Mouse (Mus musculus): Measurements from ENCODE around the gene Slc6a19. TPM values are rescaled to one million over a fixed set of nuclear protein-coding genes. Genes with fewer than 3 reads are reported as not detected.

Gene Slc6a19
- polyA plus RNA-seq, 1 experiment, result 0.44 TPM

DNA sequence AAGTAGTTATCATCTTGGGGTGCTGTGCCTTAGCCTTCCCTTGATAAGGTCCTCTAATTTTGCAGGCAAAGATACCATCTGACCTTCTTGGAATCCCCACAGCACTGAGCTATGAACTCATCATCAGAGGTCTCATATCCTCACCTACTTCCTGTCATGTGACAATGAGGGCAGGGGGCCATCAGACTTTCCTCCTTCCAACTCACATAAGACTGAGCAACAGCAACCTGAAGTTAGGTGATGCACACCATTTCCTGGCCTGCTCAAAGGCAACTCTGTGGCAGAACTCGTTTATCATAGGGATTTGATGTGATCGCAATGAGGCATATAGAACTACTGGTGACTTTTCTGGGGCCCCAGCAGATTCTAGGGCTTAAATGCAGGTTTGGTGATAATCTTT is 22.4 kb downstream of the Slc6a19 start:
- TF ChIP-seq E2F4 (IDR thresholded peaks at IDR 0.05; ENCODE audit: insufficient read depth), result no peak
- no peak for TF ChIP-seq TCF12 (IDR thresholded peaks at IDR 0.05; ENCODE audit: insufficient read depth, poor library complexity, severe bottlenecking)
- no peak for TF ChIP-seq CEBPB (IDR thresholded peaks at IDR 0.05; ENCODE audit: insufficient read depth, poor library complexity, severe bottlenecking)
- no peak for TF ChIP-seq MYOG (IDR thresholded peaks at IDR 0.05; ENCODE audit: control insufficient read depth in 1 of 3, insufficient read depth in 1 of 3, insufficient read length in 2 of 3, low read depth in 2 of 3)
- no peak for TF ChIP-seq SRF (IDR thresholded peaks at IDR 0.05; ENCODE audit: control insufficient read depth, insufficient read length, low read depth)
- TF ChIP-seq POLR2A (IDR thresholded peaks at IDR 0.05; ENCODE audit: insufficient read length, low read depth), result no peak
- TF ChIP-seq MYOD1 (IDR thresholded peaks at IDR 0.05; ENCODE audit: control insufficient read depth in 1 of 3, insufficient read length in 2 of 3, low read depth in 2 of 3), result no peak
- TF ChIP-seq TCF3 (IDR thresholded peaks at IDR 0.05; ENCODE audit: insufficient read length, low read depth), result no peak
- Histone ChIP-seq H3K36me3 (ENCODE audit: control insufficient read depth, insufficient read depth) (no peaks in the 10 kb centered on the region), H3ac (ENCODE audit: control insufficient read depth, insufficient read length) (no peak overlapping the region), H3K79me2 (ENCODE audit: control insufficient read depth, insufficient read depth) (no peaks in the 10 kb centered on the region), H3K27me3 (ENCODE audit: control insufficient read depth, insufficient read depth, insufficient read length) (no peaks in the 10 kb centered on the region), H3K4me3 (no peak overlapping the region), H3K4me2 (ENCODE audit: low read depth) (no peak overlapping the region)

DNA sequence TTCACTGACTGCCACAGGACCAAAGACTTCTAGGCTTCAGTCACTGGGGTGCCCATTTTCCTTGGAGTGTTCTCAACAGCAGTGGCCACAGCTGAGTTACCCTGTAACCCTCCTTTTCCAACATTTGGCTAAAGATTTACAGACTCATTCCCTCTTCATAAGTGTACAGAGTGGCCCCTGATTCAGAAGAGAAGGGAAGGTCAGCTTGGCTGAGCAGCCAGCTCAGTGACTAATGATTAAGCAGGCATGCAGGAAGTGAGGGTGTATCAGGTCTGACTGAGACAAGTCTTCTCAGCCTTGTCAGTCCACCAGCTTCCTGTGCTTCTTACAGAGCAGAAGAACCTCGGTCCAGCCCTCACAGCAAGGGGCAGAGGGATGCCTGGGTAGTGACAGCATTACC is 24.3 kb downstream of the Slc6a19 start:
- Histone ChIP-seq H3K79me2 (ENCODE audit: control insufficient read depth, insufficient read depth) (no peaks in the 10 kb centered on the region), H3K27me3 (ENCODE audit: control insufficient read depth, insufficient read depth, insufficient read length) (peaks cover 8% of the 10 kb centered on the region), H3ac (ENCODE audit: control insufficient read depth, insufficient read length) (no peak overlapping the region), H3K4me2 (ENCODE audit: low read depth) (no peak overlapping the region), H3K4me3 (no peak overlapping the region), H3K36me3 (ENCODE audit: control insufficient read depth, insufficient read depth) (no peaks in the 10 kb centered on the region)
- TF ChIP-seq USF1 (IDR thresholded peaks at IDR 0.05; ENCODE audit: low read depth), result no peak
- TF ChIP-seq TCF3 (IDR thresholded peaks at IDR 0.05; ENCODE audit: insufficient read length, low read depth), result no peak
- TF ChIP-seq TCF12 (IDR thresholded peaks at IDR 0.05; ENCODE audit: insufficient read depth, poor library complexity, severe bottlenecking), result no peak
- TF ChIP-seq POLR2A (IDR thresholded peaks at IDR 0.05; ENCODE audit: insufficient read length, low read depth), result no peak
- TF ChIP-seq MYOG (IDR thresholded peaks at IDR 0.05; ENCODE audit: control insufficient read depth in 1 of 3, insufficient read depth in 1 of 3, insufficient read length in 2 of 3, low read depth in 2 of 3), result no peak
- TF ChIP-seq MYOD1 (IDR thresholded peaks at IDR 0.05; ENCODE audit: control insufficient read depth in 1 of 3, insufficient read length in 2 of 3, low read depth in 2 of 3), result no peak
- TF ChIP-seq MAX (IDR thresholded peaks at IDR 0.05; ENCODE audit: low read depth), result no peak
- TF ChIP-seq REST (IDR thresholded peaks at IDR 0.05; ENCODE audit: insufficient read depth, insufficient read length), result no peak

DNA sequence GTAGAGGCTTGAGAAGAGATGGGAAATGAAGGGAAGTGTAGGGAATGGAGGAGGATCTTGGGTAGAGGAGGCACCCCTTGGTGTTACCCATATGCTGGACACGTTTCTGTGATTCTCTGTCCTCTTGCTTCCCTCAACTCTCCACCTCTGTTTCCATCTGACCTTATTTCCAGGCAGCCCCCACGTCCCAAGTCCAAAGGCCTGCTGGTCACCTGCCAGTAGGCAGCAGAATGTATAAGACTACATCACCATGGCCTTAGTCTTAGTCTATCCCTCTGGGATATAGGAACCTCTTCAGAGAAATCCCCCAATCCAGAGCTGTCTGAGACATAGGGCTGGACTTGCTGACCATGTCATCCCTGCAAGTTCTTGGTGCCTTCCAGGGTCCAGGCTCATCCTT is 25.4 kb downstream of the Slc6a19 start:
- TF ChIP-seq MYOG (IDR thresholded peaks at IDR 0.05; ENCODE audit: control insufficient read depth in 1 of 3, insufficient read depth in 1 of 3, insufficient read length in 2 of 3, low read depth in 2 of 3), result no peak
- TF ChIP-seq CEBPB (IDR thresholded peaks at IDR 0.05; ENCODE audit: insufficient read depth, poor library complexity, severe bottlenecking), result no peak
- no peak for TF ChIP-seq POLR2A (IDR thresholded peaks at IDR 0.05; ENCODE audit: insufficient read length, low read depth)
- no peak for TF ChIP-seq REST (IDR thresholded peaks at IDR 0.05; ENCODE audit: insufficient read depth, insufficient read length)
- TF ChIP-seq MAX (IDR thresholded peaks at IDR 0.05; ENCODE audit: low read depth), result no peak
- TF ChIP-seq TCF12 (IDR thresholded peaks at IDR 0.05; ENCODE audit: insufficient read depth, poor library complexity, severe bottlenecking), result no peak
- TF ChIP-seq MYOD1 (IDR thresholded peaks at IDR 0.05; ENCODE audit: control insufficient read depth in 1 of 3, insufficient read length in 2 of 3, low read depth in 2 of 3), result no peak
- no peak for TF ChIP-seq POLR2AphosphoS2 (IDR thresholded peaks at IDR 0.05; ENCODE audit: insufficient read length, low read depth)
- no peak for TF ChIP-seq E2F4 (IDR thresholded peaks at IDR 0.05; ENCODE audit: insufficient read depth)
- TF ChIP-seq TCF3 (IDR thresholded peaks at IDR 0.05; ENCODE audit: insufficient read length, low read depth), result no peak
- TF ChIP-seq USF1 (IDR thresholded peaks at IDR 0.05; ENCODE audit: low read depth), result no peak
- no peak for TF ChIP-seq SRF (IDR thresholded peaks at IDR 0.05; ENCODE audit: control insufficient read depth, insufficient read length, low read depth)
- no peaks in the 10 kb centered on the region for H3K36me3 ChIP-seq (ENCODE audit: control insufficient read depth, insufficient read depth)
- no peak overlapping the region for H3K4me3 ChIP-seq
- H3K27me3 ChIP-seq (ENCODE audit: control insufficient read depth, insufficient read depth, insufficient read length), result peaks cover 17% of the 10 kb centered on the region
- no peak overlapping the region for H3K4me2 ChIP-seq (ENCODE audit: low read depth)
- H3ac ChIP-seq (ENCODE audit: control insufficient read depth, insufficient read length), result no peak overlapping the region
- no peaks in the 10 kb centered on the region for H3K79me2 ChIP-seq (ENCODE audit: control insufficient read depth, insufficient read depth)

- TF ChIP-seq REST (IDR thresholded peaks at IDR 0.05; ENCODE audit: insufficient read depth, insufficient read length), result no peak
- Histone ChIP-seq H3ac (ENCODE audit: control insufficient read depth, insufficient read length) (no peak within 1 kb of the TSS), H3K4me2 (ENCODE audit: low read depth) (no peak within 1 kb of the TSS), H3K36me3 (ENCODE audit: control insufficient read depth, insufficient read depth) (no peaks in the 10 kb centered on the region), H3K79me2 (ENCODE audit: control insufficient read depth, insufficient read depth) (no peaks in the 10 kb centered on the region), H3K27me3 (ENCODE audit: control insufficient read depth, insufficient read depth, insufficient read length) (peaks cover 31% of the 10 kb centered on the region), H3K4me3 (no peak within 1 kb of the TSS)
Observed at GRCm38 (mm10) chr13:73677853-73678252, 26.8 kb downstream of the Slc6a19 start, which contains the start of gene Slc6a18. TSS of gene Slc6a18 (minus strand) at chr13:73678023.

DNA sequence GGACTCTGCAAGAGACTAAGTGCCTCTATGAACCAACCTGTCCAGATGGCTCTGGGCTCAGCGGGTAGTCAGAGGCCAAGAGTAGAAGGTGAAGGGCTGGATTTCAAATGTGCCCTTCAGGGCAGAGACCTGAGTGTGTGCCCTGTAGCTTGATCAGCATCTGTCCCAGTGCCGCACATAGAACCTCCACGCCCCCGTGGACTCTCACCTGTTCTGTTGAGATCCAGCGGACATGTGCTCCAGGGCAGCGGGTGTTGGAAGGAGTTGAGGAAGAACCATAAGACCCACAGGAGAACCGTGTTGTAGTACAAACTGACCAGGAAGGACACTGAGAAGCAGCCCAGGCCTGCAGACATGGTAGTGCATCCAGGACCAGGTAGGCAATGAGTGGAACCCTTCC is 29.5 kb downstream of the Slc6a19 start:
- Histone ChIP-seq H3K4me2 (ENCODE audit: low read depth) (no peak overlapping the region), H3K36me3 (ENCODE audit: control insufficient read depth, insufficient read depth) (no peaks in the 10 kb centered on the region), H3K27me3 (ENCODE audit: control insufficient read depth, insufficient read depth, insufficient read length) (peaks cover 38% of the 10 kb centered on the region), H3ac (ENCODE audit: control insufficient read depth, insufficient read length) (no peak overlapping the region), H3K79me2 (ENCODE audit: control insufficient read depth, insufficient read depth) (no peaks in the 10 kb centered on the region), H3K4me3 (no peak overlapping the region)
- TF ChIP-seq POLR2AphosphoS2 (IDR thresholded peaks at IDR 0.05; ENCODE audit: insufficient read length, low read depth), result no peak
- TF ChIP-seq SRF (IDR thresholded peaks at IDR 0.05; ENCODE audit: control insufficient read depth, insufficient read length, low read depth), result no peak
- TF ChIP-seq TCF12 (IDR thresholded peaks at IDR 0.05; ENCODE audit: insufficient read depth, poor library complexity, severe bottlenecking), result no peak
- no peak for TF ChIP-seq CEBPB (IDR thresholded peaks at IDR 0.05; ENCODE audit: insufficient read depth, poor library complexity, severe bottlenecking)
- TF ChIP-seq POLR2A (IDR thresholded peaks at IDR 0.05; ENCODE audit: insufficient read length, low read depth), result no peak
